Mouse (Mus musculus): Measurements from ENCODE around the gene Slc30a7.
A peak's percentile ranks its signal among the peaks of the same experiment; 100 is the strongest.
"Not testable (repeated sequence)": the region's sequence is repeated elsewhere in the genome, so short reads cannot be mapped to it uniquely, and the experiment has no call there.

The Slc30a7 gene

DNA sequence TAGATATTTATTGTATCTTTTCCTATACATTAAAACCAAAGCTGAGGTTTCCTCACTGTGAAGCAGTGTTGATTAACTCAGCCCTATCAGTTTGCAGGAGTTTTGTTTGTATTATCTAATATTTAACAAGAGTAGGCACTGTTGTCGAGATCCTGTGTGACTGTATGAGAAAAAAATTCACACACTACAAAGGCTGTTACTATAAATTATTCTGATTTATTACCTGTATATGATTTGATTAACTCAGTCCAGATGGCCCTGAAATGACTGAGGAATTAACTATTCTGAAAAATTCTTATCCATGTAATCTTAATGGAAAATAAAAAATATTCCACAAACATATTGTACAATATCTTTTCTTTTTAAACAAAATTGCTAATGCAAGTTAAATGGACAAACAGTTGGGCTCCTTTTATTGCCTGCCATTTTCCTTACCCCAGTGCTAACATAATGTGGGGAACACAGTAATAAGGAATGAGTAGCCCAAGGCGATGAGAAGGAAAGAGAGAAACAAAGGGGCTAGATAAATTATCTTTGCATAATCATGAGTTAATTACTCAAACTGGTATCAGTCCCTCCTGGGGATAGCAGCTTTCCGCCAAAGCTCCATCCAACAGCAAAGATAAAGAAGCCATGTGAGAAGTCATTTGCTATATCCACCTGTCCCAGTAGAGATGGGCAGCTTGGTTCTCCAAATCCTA lies 57.8 kb downstream of the Slc30a7 start:
- DNase-seq (ENCODE audit: low read depth, low spot score) = no peak

DNA sequence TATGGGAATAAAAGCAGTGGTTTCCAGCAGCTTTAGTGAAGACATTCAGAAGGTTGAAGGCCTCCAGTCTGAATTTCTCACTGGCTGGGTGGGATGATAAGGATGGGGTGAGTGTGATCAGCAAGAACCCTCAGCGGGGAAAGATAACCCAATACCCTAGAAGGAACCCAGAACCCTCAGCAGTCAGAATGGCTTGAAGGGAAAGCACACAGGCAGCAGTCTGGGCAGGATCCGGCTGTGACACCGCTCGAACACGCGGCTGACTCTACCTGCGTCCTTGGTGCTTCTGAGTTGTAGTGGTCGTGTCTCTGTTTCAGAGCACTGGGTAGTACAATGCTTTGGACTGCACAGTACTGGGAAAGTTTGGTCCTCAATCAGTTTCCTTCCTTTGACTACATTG lies 60.9 kb downstream of the Slc30a7 start:
- no peak for DNase-seq (ENCODE audit: low read depth, low spot score)

- DNase-seq (ENCODE audit: low read depth, low spot score) = no peak
Measured at GRCm38 (mm10) chr3:115944376-115944775, 62.8 kb downstream of the Slc30a7 start.

DNA sequence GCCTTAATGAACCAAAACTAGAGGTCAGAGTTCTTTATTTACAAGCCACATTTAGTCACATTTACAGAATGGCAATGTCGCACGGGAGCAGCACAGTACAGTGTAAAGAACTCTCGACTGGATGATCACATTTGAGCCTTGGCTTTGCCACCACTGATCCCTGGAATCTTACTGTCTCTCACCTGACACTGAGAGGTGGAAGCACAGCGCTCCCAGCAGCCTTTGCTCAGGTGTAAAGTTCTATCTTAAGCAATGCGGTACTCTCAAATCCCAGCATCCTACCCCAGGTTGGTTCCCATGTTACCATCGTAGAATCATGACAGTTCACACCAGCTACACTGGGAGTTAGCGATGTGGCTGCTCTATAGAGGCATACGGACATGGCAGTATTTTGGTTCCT lies 65.7 kb downstream of the Slc30a7 start:
- DNase-seq (ENCODE audit: low read depth, low spot score) = no peak

DNA sequence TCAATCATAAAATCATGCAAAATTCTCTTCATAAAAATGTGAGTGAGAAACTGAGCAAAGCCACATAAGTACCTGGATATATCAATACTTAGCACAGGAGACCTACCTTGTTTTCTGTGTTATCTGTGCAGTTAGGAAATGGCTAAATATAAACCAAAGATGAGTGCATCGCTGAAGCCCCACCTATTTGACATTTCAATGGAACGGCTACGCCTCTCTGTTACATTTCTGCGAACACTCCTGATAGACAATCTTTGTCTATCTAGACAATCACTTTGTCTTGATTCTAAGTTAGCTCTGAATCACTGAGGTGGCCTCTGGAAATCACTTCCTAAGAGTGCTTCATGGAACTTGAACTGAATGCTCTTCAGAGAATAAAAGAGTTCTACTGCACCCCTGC lies 66.7 kb downstream of the Slc30a7 start:
- DNase-seq (ENCODE audit: low read depth, low spot score) = no peak

- DNase-seq (ENCODE audit: low read depth, low spot score) = no peak
Measured at GRCm38 (mm10) chr3:115937807-115938206, 69.4 kb downstream of the Slc30a7 start.

GRCm38 (mm10) chr3:115936734-115937599 lies 70.2 kb downstream of the Slc30a7 start:
- peak; percentile 11 for DNase-seq (ENCODE audit: low read depth, low spot score)

GRCm38 (mm10) chr3:115933293-115934186 lies 73.7 kb downstream of the Slc30a7 start:
- no peak for DNase-seq (ENCODE audit: low read depth, low spot score)

DNA sequence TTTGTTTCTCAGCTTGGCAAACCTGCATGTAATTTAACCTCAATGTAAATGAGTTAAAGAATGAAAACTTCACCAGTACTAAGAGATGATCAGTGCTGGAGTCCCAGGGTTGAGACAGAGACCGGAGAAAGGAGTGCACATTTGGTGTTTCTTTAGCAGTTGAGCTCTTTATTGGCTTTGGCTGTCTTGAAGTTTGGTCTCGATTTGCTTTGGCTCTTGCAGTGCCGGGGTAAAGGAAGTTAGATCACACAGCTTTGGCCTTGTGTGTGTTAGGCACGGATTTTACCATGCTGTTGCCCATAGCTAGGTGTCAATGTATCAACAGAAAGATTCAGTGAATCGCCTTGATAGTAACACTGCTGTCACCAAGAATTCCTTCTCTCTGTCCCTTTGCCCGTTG lies 75.5 kb downstream of the Slc30a7 start:
- DNase-seq (ENCODE audit: low read depth, low spot score) = no peak

DNA sequence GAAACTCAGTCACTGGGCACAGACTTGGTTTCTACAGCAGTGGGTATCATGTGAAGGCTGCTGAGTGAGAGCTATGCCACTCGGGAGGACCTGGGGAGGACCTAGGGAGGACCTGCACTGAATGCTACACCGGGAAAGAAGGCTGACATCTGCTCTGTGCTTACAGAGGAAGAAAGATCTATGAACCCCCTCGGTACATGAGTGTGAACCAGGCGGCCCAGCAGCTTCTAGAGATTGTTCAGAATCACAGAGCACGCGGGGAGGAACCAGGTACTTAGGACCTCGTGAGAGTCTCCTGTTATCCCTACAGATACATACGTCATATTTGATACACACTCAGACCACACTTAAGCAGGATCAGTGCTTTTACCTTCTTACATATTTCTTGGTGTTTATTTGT lies 80.7 kb downstream of the Slc30a7 start:
- no peak for DNase-seq (ENCODE audit: low read depth, low spot score)

GRCm38 (mm10) chr3:115924401-115925190 lies 82.6 kb downstream of the Slc30a7 start:
- no peak for DNase-seq (ENCODE audit: low read depth, low spot score)

GRCm38 (mm10) chr3:115907406-115907805 lies 99.8 kb downstream of the Slc30a7 start:
- DNase-seq (ENCODE audit: low read depth, low spot score) = not testable (repeated sequence)

DNA sequence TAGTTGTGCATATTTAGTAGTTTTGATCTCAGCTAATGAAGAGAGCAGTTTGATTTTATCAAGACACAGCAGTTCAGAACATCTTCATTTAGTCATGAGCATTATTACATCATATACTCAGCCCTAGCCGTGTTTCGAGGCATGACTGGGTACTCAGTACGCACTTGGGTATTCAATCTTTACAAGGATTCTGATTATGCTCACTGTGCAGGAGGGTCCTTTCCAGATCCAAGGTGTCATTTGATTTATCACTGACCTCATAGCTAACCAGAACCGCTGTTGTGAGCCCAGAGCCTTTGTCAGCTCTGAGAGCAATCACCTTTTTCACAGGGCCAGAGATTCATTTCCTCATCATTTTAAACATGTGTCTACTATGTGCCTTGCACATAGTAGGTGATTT lies 101.6 kb downstream of the Slc30a7 start:
- DNase-seq (ENCODE audit: low read depth, low spot score) = no peak

- DNase-seq (ENCODE audit: low read depth, low spot score) = no peak
Measured at GRCm38 (mm10) chr3:115905067-115905466, 102.1 kb downstream of the Slc30a7 start.

DNA sequence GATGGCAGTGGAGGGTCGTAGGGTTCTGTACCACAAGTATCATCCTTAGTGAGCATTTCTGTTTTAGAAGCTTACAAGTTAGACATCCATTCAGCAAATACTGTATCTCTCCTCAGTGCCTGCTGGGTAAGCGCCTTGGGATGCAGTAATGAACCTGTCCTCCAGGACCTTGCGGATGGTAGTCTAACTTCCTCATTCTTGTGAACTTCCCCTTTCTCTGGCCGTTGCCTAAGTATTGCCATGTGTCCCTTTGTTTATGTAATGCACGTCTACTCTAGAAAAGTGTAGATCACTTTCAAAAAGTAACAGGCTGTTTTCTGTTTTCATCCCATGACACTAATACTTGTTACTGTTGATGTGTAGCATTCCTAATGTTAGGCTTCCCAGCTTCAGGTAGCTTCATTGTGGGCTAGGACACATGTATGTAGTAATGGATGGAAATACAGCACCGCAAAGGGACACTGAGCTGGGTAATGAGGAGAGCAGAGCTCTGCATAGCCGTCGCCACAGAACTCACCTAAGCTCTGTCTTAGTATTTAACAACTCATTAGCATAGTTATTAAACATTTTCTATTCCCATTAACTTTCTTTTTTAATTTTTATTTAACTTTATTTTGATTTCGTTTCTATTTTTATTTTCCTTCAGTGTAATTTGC lies 104.8 kb downstream of the Slc30a7 start:
- DNase-seq (ENCODE audit: low read depth, low spot score) = no peak

DNA sequence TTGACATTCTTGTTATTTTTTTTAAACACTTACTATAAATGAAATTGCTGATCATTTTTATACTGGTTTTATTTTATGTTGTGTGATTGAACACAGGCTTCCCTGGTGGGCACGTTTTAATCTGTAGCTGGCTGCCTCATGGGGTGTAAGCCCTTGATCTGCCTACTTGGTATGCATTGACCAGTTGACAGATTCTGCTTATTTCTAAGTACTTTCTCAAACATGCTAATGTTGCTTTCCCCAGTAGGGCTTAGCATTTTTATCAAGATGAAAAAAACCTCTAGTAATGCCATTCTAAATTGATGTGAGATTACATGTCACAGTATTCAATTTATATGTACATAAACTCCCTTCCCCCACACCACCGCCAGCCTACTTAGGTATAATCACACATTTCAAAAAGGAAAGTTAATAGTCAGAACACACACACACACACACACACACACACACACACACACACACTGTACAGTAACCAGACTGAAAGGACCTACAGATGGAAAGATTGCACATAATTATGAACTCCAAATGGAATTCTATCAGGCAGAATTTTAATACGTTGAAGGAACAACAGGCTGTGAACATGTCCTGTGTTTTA lies 108.8 kb downstream of the Slc30a7 start:
- DNase-seq (ENCODE audit: low read depth, low spot score) = no peak

DNA sequence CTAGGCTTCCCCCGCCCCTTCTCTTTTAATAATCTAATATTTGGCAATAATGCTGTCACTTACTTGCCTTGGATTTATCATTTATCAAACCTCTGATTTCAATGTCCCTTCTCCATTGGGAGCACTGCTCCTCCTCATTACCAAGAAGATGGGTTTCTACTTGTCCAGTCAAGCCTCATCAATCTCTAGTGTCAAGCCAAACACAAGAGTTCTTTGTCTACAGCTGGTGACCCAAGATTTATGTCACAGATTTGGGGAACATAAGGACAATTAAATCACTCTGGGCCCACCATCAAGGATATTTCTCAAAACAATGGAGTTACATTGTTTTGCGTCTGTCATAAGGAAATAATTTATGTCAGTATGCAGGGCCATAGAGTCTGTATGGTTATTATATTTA lies 114.0 kb downstream of the Slc30a7 start:
- no peak for DNase-seq (ENCODE audit: low read depth, low spot score)

GRCm38 (mm10) chr3:115892341-115892740 lies 114.9 kb downstream of the Slc30a7 start:
- no peak for DNase-seq (ENCODE audit: low read depth, low spot score)
